15 mouse cellular contexts compared by ENCODE assay signal in genomic region chr11:53496946-53497345, GRCm38 (mm10). TPM values are rescaled to one million over a fixed set of nuclear protein-coding genes. Genes with fewer than 3 reads are reported as not detected.
DNase-seq lines count a peak whose midpoint lies in the region; ATAC-seq and TF ChIP-seq lines count a peak whose summit lies in the region.
"Had no signal": no experiment of that assay in that cellular context is flagged by ENCODE, and none has a peak within 500 bp of the region (broad histone marks: within the 10 kb centered on the region; RNA-seq: fewer than 3 reads in every experiment).

No protein-coding gene starts in this region.

- H3K9ac ChIP-seq in ES-E14 (ENCODE audit: insufficient read depth, low read depth, low read length, poor library complexity, severe bottlenecking): no peak overlapping the region
- no peak overlapping the region for H3K9ac ChIP-seq in intestine, postnatal 0 days (ENCODE audit: low read depth, low read length)

- DNase-seq in cerebellum, adult 9-11 months: peak; percentile 66
- peak; percentile 43 to 69 for DNase-seq in layer of hippocampus, adult 18-20 months (ENCODE audit: low spot score in 2 of 2)
- no peak for DNase-seq in layer of hippocampus, adult 11-12 months (ENCODE audit: low spot score)
- DNase-seq in ES-E14 (ENCODE audit: low read depth, low spot score): no peak
- DNase-seq in left cerebral cortex, postnatal 36 days (ENCODE audit: low spot score in 2 of 2): peak; percentile 60 to 65
- no peak for DNase-seq in kidney, postnatal 25 days
- DNase-seq: adrenal gland, postnatal 10 days; embryo, embryonic 11 days; heart, postnatal 10 days; kidney, adult 18-20 months had no signal

- H3K36me3 ChIP-seq in ES-E14 (ENCODE audit: control insufficient read depth, insufficient read depth, low read length, poor library complexity, severe bottlenecking): no peaks in the 10 kb centered on the region
- no peaks in the 10 kb centered on the region for H3K36me3 ChIP-seq in intestine, postnatal 0 days (ENCODE audit: control insufficient read depth, insufficient read depth)

- H3K4me2 ChIP-seq in intestine, postnatal 0 days (replicated peaks; ENCODE audit: low read depth): no peak overlapping the region

- no peak for ATAC-seq in cerebellum, adult (ENCODE audit: insufficient number of reproducible peaks, low FRiP score, low TSS enrichment)
- no peak for ATAC-seq in intestine, postnatal 0 days
- ATAC-seq: midbrain, embryonic 16.5 days had no signal

- intact Hi-C loops in left cerebral cortex, postnatal 36 days (cut with DNase I): no loop called here

- H3K27me3 ChIP-seq in intestine, postnatal 0 days (replicated peaks; ENCODE audit: control insufficient read depth, insufficient read depth, low read length): no peaks in the 10 kb centered on the region

- peak overlapping the region; percentile 35; the same call in 1 of the 2 replicates for H3K27ac ChIP-seq in ES-E14 (ENCODE audit: insufficient read depth, low read depth, low read length, poor library complexity, severe bottlenecking)
- no peak overlapping the region for H3K27ac ChIP-seq in intestine, postnatal 0 days (ENCODE audit: low read depth, low read length)

- H3K4me3 ChIP-seq in ES-E14 (ENCODE audit: insufficient read depth in 1 of 2, low read depth in 1 of 2, low read length in 2 of 2, poor library complexity in 1 of 2, severe bottlenecking in 1 of 2): no peak overlapping the region
- no peak overlapping the region for H3K4me3 ChIP-seq in intestine, postnatal 0 days (ENCODE audit: low read depth, low read length)

- 79% methylated on average over 6 of the region's 6 CpGs for WGBS in intestine, postnatal 0 days

- TF ChIP-seq CTCF in intestine, postnatal 0 days (IDR thresholded peaks at IDR 0.05; ENCODE audit: low read depth): no peak

- in situ Hi-C loops in ES-E14 (cut with MboI; ENCODE audit: low sequenced_read_pairs in 2 of 2, unreplicated experiment in 2 of 2): no loop called here

- peaks cover 0 to 2% of the 10 kb centered on the region in 2 experiments; a peak in 1 of 4 replicates for H3K4me1 ChIP-seq in ES-E14 (ENCODE audit: control insufficient read depth in 2 of 2, insufficient read depth in 2 of 2, low read length in 2 of 2, poor library complexity in 1 of 2)
- H3K4me1 ChIP-seq in intestine, postnatal 0 days (replicated peaks; ENCODE audit: control insufficient read depth, insufficient read depth, low read length): no peaks in the 10 kb centered on the region

- H3K9me3 ChIP-seq in ES-E14 (ENCODE audit: control insufficient read depth, insufficient read depth, low read depth, low read length): no peaks in the 10 kb centered on the region
- no peaks in the 10 kb centered on the region for H3K9me3 ChIP-seq in intestine, postnatal 0 days (ENCODE audit: control insufficient read depth)

TF ChIP-seq in ES-E14, 5 proteins besides CTCF, POLR2A, EP300 and RAD21:
- TF ChIP-seq ZC3H11A (IDR thresholded peaks at IDR 0.05; ENCODE audit: borderline replicate concordance, low read depth, low read length) (no peak), CHD2 (IDR thresholded peaks at IDR 0.05; ENCODE audit: low read depth, low read length) (no peak), ZNF384 (IDR thresholded peaks at IDR 0.05; ENCODE audit: low read depth, low read length) (no peak), MAFK (IDR thresholded peaks at IDR 0.05; ENCODE audit: insufficient read depth, low read depth, low read length) (no peak), HCFC1 (IDR thresholded peaks at IDR 0.05; ENCODE audit: borderline replicate concordance, insufficient read depth, low read length) (no peak)
TF ChIP-seq in ES-E14: peak in this region for 0.

RNA-seq across cellular contexts. Expression of gene Sowaha, which starts 16.9 kb away (rescaled TPM):
- 100 to 1,000 TPM; 144 to 146 TPM for total RNA-seq in layer of hippocampus, adult 18-20 months (2021)
- 0.11 and 0.13 TPM in 2 replicates for total RNA-seq in ES-E14 (2012; rRNA removed)
- total RNA-seq in left cerebral cortex, postnatal 36 days (2021): 10 to 100 TPM; 59.1 to 81.6 TPM
- 1.1 and 1.5 TPM in 2 replicates for polyA plus RNA-seq in intestine, postnatal 0 days (2015; fragmentation: Nextera tagmentation; extraction: Ambion mirVana)

RNA-seq across cellular contexts. Expression of gene Gm9945, which starts 17.0 kb away (rescaled TPM):
- total RNA-seq in layer of hippocampus, adult 18-20 months (2021): 1 to 10 TPM; 2.3 to 2.5 TPM
- total RNA-seq in ES-E14 (2012; rRNA removed): not detected in 2 replicates
- 1 to 10 TPM; 2.6 to 3.4 TPM for total RNA-seq in left cerebral cortex, postnatal 36 days (2021)
- not detected in 2 replicates for polyA plus RNA-seq in intestine, postnatal 0 days (2015; fragmentation: Nextera tagmentation; extraction: Ambion mirVana)
- total RNA-seq: adrenal gland, postnatal 10 days; heart, postnatal 10 days had no signal
- polyA plus RNA-seq: midbrain, embryonic 16.5 days had no signal

RNA-seq across cellular contexts. Expression of gene Sept8, which starts 22.1 kb away (rescaled TPM):
- 100 to 1,000 TPM; 262 to 269 TPM for total RNA-seq in layer of hippocampus, adult 18-20 months (2021)
- 14.3 and 16.8 TPM in 2 replicates for total RNA-seq in ES-E14 (2012; rRNA removed)
- 100 to 1,000 TPM; 305 to 337 TPM for total RNA-seq in left cerebral cortex, postnatal 36 days (2021)
- 10.0 and 10.5 TPM in 2 replicates for polyA plus RNA-seq in intestine, postnatal 0 days (2015; fragmentation: Nextera tagmentation; extraction: Ambion mirVana)

RNA-seq across cellular contexts. Expression of gene Gm9837, which starts 26.7 kb away (rescaled TPM):
- total RNA-seq in layer of hippocampus, adult 18-20 months (2021): under 1 TPM in 1 of 2 experiments, not detected in 1; 0.62 TPM
- total RNA-seq in ES-E14 (2012; rRNA removed): not detected in 2 replicates
- not detected for total RNA-seq in left cerebral cortex, postnatal 36 days (2021)
- not detected in 2 replicates for polyA plus RNA-seq in intestine, postnatal 0 days (2015; fragmentation: Nextera tagmentation; extraction: Ambion mirVana)
- total RNA-seq: adrenal gland, postnatal 10 days; heart, postnatal 10 days had no signal
- polyA plus RNA-seq: frontal cortex, adult 2 months; liver, embryonic 16.5 days; midbrain, embryonic 16.5 days had no signal

RNA-seq across cellular contexts. Expression of gene Shroom1, which starts 39.9 kb away (rescaled TPM):
- 1 to 10 TPM; 5.7 TPM for total RNA-seq in layer of hippocampus, adult 18-20 months (2021)
- total RNA-seq in ES-E14 (2012; rRNA removed): 0.74 and 1.7 TPM in 2 replicates
- total RNA-seq in left cerebral cortex, postnatal 36 days (2021): 1 to 10 TPM; 5.3 to 5.5 TPM
- polyA plus RNA-seq in intestine, postnatal 0 days (2015; fragmentation: Nextera tagmentation; extraction: Ambion mirVana): 3.0 and 3.7 TPM in 2 replicates

Comparison
In these comparisons a context has a peak if more than half of its experiments do, and no peak if none do; other contexts are left out.
1. DNase-seq: peak in cerebellum, adult 9-11 months (single experiment), layer of hippocampus, adult 18-20 months (2 of 2) and left cerebral cortex, postnatal 36 days (2 of 2); none in layer of hippocampus, adult 11-12 months (single experiment), ES-E14 (single experiment) and kidney, postnatal 25 days (0 of 2).
2. RNA of gene Sowaha, which starts 16.9 kb away (total RNA-seq): 144 to 146 TPM in layer of hippocampus, adult 18-20 months and 59.1 to 81.6 TPM in left cerebral cortex, postnatal 36 days; 0.11 to 0.13 TPM in ES-E14; every median in the first group is over 10 times any median in the second.
3. RNA of gene Sept8, which starts 22.1 kb away (total RNA-seq): 305 to 337 TPM in left cerebral cortex, postnatal 36 days and 262 to 269 TPM in layer of hippocampus, adult 18-20 months; 14.3 to 16.8 TPM in ES-E14; every median in the first group is over 10 times any median in the second.